Mouse (Mus musculus) hindbrain, embryonic 13.5 days (tissue): ENCODE measurements around the gene Sycp2l. TPM values are rescaled to one million over a fixed set of nuclear protein-coding genes. Genes with fewer than 3 reads are reported as not detected.

Experiments used
- ATAC-seq: fragments of 200-750 bp; cut with Nextera tagmentation; 2 replicates; pipeline ENCODE4 v1.8.0; 2017; ENCODE audit warnings: moderate TSS enrichment; ENCODE audit not compliant: low FRiP score
- H3K27ac ChIP-seq: fragments of 300-500 bp; sonication (generic); 2 replicates; pipeline ENCODE4 v1.5.1; 2015; ENCODE audit warnings: inconsistent platforms, mild to moderate bottlenecking, moderate library complexity
- H3K27me3 ChIP-seq: fragments of 300-500 bp; sonication (generic); 2 replicates; pipeline ENCODE4 v1.6.1; 2015; ENCODE audit warnings: mild to moderate bottlenecking, inconsistent platforms
- H3K36me3 ChIP-seq: fragments of 300-500 bp; sonication (generic); 2 replicates; pipeline ENCODE4 v1.6.1; 2015; ENCODE audit warnings: mild to moderate bottlenecking, inconsistent platforms
- H3K4me1 ChIP-seq: fragments of 300-500 bp; sonication (generic); replicated peaks from 2 replicates; pipeline ENCODE4 v1.6.1; 2015; ENCODE audit warnings: inconsistent platforms
- H3K4me2 ChIP-seq: fragments of 300-500 bp; sonication (generic); 2 replicates; pipeline ENCODE4 v1.6.1; 2015; ENCODE audit warnings: inconsistent platforms, mild to moderate bottlenecking, moderate library complexity
- H3K4me3 ChIP-seq: fragments of 300-500 bp; sonication (generic); 2 replicates; pipeline ENCODE4 v1.5.1; 2015; ENCODE audit warnings: mild to moderate bottlenecking, inconsistent platforms
- H3K9ac ChIP-seq: fragments of 300-500 bp; sonication (generic); 2 replicates; pipeline ENCODE4 v1.6.1; 2015; ENCODE audit warnings: mild to moderate bottlenecking, inconsistent platforms
- H3K9me3 ChIP-seq: fragments of 300-500 bp; sonication (generic); 2 replicates; pipeline ENCODE4 v1.6.1; 2016; ENCODE audit warnings: inconsistent platforms
- WGBS: fragments of 180-500 bp; shearing (Covaris S2); methylation state at CpG from one replicate; pipeline ENCODE4 v1.1.7; 2015; 5-methylcytosine and 5-hydroxymethylcytosine counted together
- polyA plus RNA-seq: library from polyadenylated mRNA; unstranded; fragments of >200 nt; fragmentation: Nextera tagmentation; extraction: Ambion mirVana; gene quantifications from 2 replicates; pipeline ENCODE4 v1.2.1, GENCODE M21; 2015

Sycp2l gene
- polyA plus RNA-seq, 1 experiment from 2014 or later, result not detected

- Histone ChIP-seq H3K4me1 (peaks cover 4% of the 10 kb centered on the region; the same call in 1 of the 2 replicates), H3K36me3 (no peaks in the 10 kb centered on the region), H3K4me2 (no peak overlapping the region), H3K9ac (no peak overlapping the region), H3K27ac (no peak overlapping the region), H3K27me3 (no peaks in the 10 kb centered on the region), H3K9me3 (no peaks in the 10 kb centered on the region), H3K4me3 (no peak overlapping the region)
- no peak for ATAC-seq
- 79% methylated on average over 10 of the region's 10 CpGs for WGBS
Observed at GRCm38 (mm10) chr13:41094160-41094559, 19.9 kb upstream of the Sycp2l start.

DNA sequence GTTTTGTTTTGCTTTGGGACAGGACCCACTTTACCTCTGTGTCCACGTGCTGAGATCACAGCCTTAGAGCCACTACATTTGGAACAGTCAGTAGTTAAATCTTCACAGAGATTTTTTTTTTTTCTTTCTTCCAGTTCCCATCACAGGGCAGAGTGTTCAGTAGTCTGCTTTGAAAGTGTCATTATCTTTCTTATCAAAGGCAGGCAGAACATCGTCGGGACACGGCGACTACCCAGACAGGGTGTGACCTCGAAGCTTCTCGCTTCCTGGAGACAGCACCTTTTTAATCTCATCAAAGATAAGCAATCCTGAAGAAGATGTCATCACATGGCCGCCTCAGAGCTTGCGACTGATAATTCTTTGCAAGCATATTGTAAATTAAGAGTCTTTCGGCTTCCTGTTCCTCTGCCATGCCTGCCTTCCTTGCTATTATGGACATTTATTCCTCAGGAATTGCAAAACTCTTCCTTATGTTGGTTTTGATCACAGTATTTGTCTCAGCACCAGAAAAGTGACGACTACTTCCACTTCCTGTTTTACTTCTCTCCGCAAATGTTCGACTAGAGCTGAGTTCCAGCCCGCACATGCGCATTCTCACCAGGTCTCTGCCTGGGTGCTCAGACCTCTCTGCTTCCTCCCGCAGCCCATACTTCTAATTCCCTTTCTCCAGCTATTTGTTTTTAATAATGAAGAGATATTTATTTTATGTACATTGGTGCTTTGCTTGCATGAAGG is 16.6 kb upstream of the Sycp2l start:
- Histone ChIP-seq H3K4me2 (no peak overlapping the region), H3K9ac (no peak overlapping the region), H3K4me1 (no peaks in the 10 kb centered on the region), H3K27ac (no peak overlapping the region), H3K27me3 (no peaks in the 10 kb centered on the region), H3K36me3 (no peaks in the 10 kb centered on the region), H3K9me3 (no peaks in the 10 kb centered on the region), H3K4me3 (no peak overlapping the region)
- WGBS, result 87% methylated on average over 16 of the region's 16 CpGs
- no peak for ATAC-seq

- H3K4me1 ChIP-seq, result no peaks in the 10 kb centered on the region
- no peak overlapping the region for H3K9ac ChIP-seq
- ATAC-seq, result no peak
- no peak overlapping the region for H3K27ac ChIP-seq
- H3K9me3 ChIP-seq, result no peaks in the 10 kb centered on the region
- H3K4me2 ChIP-seq, result no peak overlapping the region
- no peaks in the 10 kb centered on the region for H3K27me3 ChIP-seq
- no peaks in the 10 kb centered on the region for H3K36me3 ChIP-seq
- WGBS, result 88% methylated on average over 15 of the region's 15 CpGs
- no peak overlapping the region for H3K4me3 ChIP-seq
Observed at GRCm38 (mm10) chr13:41098325-41098724, 15.8 kb upstream of the Sycp2l start.

GRCm38 (mm10) chr13:41100031-41100430 is 14.1 kb upstream of the Sycp2l start:
- ATAC-seq, result no peak
- H3K4me3 ChIP-seq, result no peak overlapping the region
- H3K4me2 ChIP-seq, result no peak overlapping the region
- H3K9ac ChIP-seq, result no peak overlapping the region
- H3K4me1 ChIP-seq, result no peaks in the 10 kb centered on the region
- no peaks in the 10 kb centered on the region for H3K9me3 ChIP-seq
- H3K27me3 ChIP-seq, result no peaks in the 10 kb centered on the region
- 93% methylated on average over 2 of the region's 2 CpGs for WGBS
- H3K36me3 ChIP-seq, result no peaks in the 10 kb centered on the region
- no peak overlapping the region for H3K27ac ChIP-seq

- Histone ChIP-seq H3K27ac (no peak overlapping the region), H3K9ac (no peak overlapping the region), H3K4me1 (no peaks in the 10 kb centered on the region), H3K9me3 (no peaks in the 10 kb centered on the region), H3K4me2 (no peak overlapping the region), H3K36me3 (no peaks in the 10 kb centered on the region), H3K27me3 (no peaks in the 10 kb centered on the region), H3K4me3 (no peak overlapping the region)
- 73% methylated on average over 12 of the region's 12 CpGs for WGBS
- no peak for ATAC-seq
Observed at GRCm38 (mm10) chr13:41103841-41104525, 10.1 kb upstream of the Sycp2l start.

DNA sequence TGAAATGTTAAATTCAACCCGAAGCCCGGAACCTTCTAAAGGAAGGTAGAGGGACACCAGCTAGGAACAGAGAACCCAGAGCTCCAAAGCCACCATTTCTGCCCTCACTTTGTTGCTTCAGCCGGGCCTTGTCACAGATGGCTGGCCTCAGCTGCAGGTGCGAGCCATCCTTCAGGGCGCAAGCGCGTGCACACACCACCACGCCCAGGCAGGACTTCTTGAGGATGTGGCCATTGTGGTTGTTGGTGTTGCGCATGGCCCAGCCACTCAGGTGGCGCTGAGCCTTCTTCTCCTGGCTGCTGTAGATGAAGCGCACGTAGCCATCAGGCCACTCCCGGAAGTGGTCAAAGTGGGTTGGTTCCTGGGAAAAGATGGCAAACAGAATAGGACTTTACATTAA is 8.6 kb upstream of the Sycp2l start:
- H3K27me3 ChIP-seq, result no peaks in the 10 kb centered on the region
- no peak overlapping the region for H3K27ac ChIP-seq
- H3K4me2 ChIP-seq, result no peak overlapping the region
- H3K4me1 ChIP-seq, result no peaks in the 10 kb centered on the region
- H3K9me3 ChIP-seq, result no peaks in the 10 kb centered on the region
- no peak overlapping the region for H3K4me3 ChIP-seq
- H3K36me3 ChIP-seq, result no peaks in the 10 kb centered on the region
- 96% methylated on average over 13 of the region's 13 CpGs for WGBS
- H3K9ac ChIP-seq, result no peak overlapping the region
- ATAC-seq, result no peak

DNA sequence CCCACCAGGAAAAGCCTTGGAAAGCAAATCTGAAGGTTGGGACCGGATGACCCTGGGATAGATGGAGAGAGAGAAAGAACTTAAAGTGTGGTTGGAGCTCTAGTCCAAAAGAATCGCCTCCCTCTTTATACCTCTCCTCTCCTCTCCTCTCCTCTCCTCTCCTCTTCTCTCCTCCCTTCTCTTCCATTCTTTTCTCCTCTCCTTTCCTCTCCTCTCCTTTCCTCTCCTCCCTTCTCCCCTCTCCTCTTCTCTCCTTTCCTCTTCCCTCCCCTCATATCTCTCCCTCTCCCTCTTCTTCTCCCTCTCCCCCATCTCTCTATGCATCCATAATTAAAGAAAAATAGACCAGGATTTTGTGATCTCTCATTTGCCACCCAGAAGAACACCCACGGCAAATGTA is 3.2 kb upstream of the Sycp2l start, which contains the start of gene Gcm2:
Gene Gcm2, minus strand, starts transcription at position 101 of the 400 bp plus-strand sequence.
- no peak for ATAC-seq
- H3K9ac ChIP-seq, result no peak within 1 kb of the TSS
- H3K27ac ChIP-seq, result no peak within 1 kb of the TSS
- H3K4me3 ChIP-seq, result no peak within 1 kb of the TSS
- 84% methylated on average over 3 of the region's 3 CpGs for WGBS
- no peaks in the 10 kb centered on the region for H3K9me3 ChIP-seq
- H3K4me1 ChIP-seq, result no peaks in the 10 kb centered on the region
- no peak within 1 kb of the TSS for H3K4me2 ChIP-seq
- H3K27me3 ChIP-seq, result peaks cover 23% of the 10 kb centered on the region
- H3K36me3 ChIP-seq, result no peaks in the 10 kb centered on the region

- H3K9ac ChIP-seq, result no peak overlapping the region
- H3K9me3 ChIP-seq, result no peaks in the 10 kb centered on the region
- no peaks in the 10 kb centered on the region for H3K36me3 ChIP-seq
- 50% methylated on average over 9 of the region's 9 CpGs for WGBS
- H3K4me3 ChIP-seq, result no peak overlapping the region
- H3K27me3 ChIP-seq, result peaks cover 12% of the 10 kb centered on the region
- no peaks in the 10 kb centered on the region for H3K4me1 ChIP-seq
- H3K27ac ChIP-seq, result no peak overlapping the region
- H3K4me2 ChIP-seq, result no peak overlapping the region
- ATAC-seq, result no peak
Observed at GRCm38 (mm10) chr13:41119152-41119945, 5.2 kb downstream of the Sycp2l start.

DNA sequence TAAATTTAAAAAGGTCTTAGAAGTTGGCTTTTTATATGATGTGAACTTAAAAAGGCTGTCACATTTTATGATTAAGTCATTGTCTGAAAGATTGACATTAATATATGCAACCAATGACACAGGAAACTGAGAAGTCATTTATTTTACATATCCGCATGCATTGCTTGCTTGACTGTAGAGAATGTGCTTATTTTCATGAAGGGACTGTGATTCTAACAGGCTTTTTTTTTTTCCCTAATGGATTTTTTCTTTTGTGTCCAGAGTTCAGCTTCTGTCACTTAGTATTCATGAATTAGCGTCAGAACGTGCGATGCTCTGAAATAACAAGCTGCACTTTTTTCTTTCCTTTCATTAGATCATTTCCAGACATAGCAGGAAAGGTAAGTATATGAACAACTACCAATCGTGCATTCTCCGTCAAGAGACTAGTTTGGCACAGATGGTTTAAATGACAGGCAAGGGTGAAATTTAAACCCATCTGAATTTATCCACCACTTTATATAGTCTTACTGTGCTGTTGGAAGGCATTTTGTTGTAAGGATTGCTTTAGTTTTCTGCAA is 9.6 kb downstream of the Sycp2l start:
- Histone ChIP-seq H3K27me3 (no peaks in the 10 kb centered on the region), H3K4me3 (no peak overlapping the region), H3K4me2 (no peak overlapping the region), H3K4me1 (no peaks in the 10 kb centered on the region), H3K36me3 (no peaks in the 10 kb centered on the region), H3K9ac (no peak overlapping the region), H3K9me3 (no peaks in the 10 kb centered on the region), H3K27ac (no peak overlapping the region)
- 68% methylated on average over 6 of the region's 6 CpGs for WGBS
- no peak for ATAC-seq

GRCm38 (mm10) chr13:41128326-41128725 is 14.2 kb downstream of the Sycp2l start:
- WGBS, result 90% methylated on average over 8 of the region's 8 CpGs
- no peak overlapping the region for H3K4me2 ChIP-seq
- H3K27me3 ChIP-seq, result no peaks in the 10 kb centered on the region
- ATAC-seq, result no peak
- no peaks in the 10 kb centered on the region for H3K4me1 ChIP-seq
- H3K36me3 ChIP-seq, result no peaks in the 10 kb centered on the region
- H3K27ac ChIP-seq, result no peak overlapping the region
- H3K9ac ChIP-seq, result no peak overlapping the region
- no peaks in the 10 kb centered on the region for H3K9me3 ChIP-seq
- no peak overlapping the region for H3K4me3 ChIP-seq

DNA sequence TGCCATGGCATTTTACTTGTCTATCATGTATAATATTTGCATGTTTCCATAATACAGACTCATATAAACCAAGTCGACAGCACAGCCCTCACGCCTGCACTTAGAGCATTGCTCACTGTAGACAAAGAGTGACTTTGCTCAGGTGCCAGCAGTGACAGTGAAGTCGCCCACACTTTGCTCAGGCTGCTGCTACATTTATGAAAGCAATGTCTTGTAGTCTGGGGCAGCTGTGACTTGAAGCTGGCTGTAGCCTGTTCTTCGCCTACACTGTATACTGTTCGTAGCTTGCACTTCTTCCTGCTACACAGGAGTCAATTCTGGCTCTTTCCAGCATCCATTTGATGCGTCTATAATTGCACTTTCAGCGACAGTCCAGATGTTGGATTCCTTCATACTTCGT is 15.0 kb downstream of the Sycp2l start:
- Histone ChIP-seq H3K27ac (no peak overlapping the region), H3K9ac (no peak overlapping the region), H3K27me3 (no peaks in the 10 kb centered on the region), H3K9me3 (no peaks in the 10 kb centered on the region), H3K4me2 (no peak overlapping the region), H3K36me3 (no peaks in the 10 kb centered on the region), H3K4me3 (no peak overlapping the region), H3K4me1 (no peaks in the 10 kb centered on the region)
- no peak for ATAC-seq
- 90% methylated on average over 8 of the region's 8 CpGs for whole genome bisulfite sequencing

DNA sequence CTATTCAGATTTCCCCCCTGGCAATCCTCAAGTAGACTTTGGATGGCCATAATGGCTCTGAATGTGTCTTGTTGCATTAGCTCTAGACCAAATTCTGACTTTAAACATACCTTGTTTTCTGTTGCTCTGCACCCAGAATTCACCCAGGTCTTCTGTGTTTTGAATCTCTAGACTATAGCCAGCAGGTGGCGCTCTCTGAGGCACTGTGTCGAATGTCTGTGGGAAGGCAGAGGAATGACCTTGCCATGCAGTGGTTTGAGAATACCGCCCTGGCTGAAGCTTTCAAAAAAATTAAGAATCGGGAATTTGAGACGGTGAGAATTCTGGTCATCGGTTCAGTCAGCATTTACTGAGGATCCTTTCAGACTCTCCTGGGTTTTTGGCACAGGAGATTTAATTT is 20.8 kb downstream of the Sycp2l start:
- Histone ChIP-seq H3K4me2 (no peak overlapping the region), H3K4me1 (no peaks in the 10 kb centered on the region), H3K27ac (no peak overlapping the region), H3K27me3 (no peaks in the 10 kb centered on the region), H3K4me3 (no peak overlapping the region), H3K36me3 (no peaks in the 10 kb centered on the region), H3K9me3 (no peaks in the 10 kb centered on the region), H3K9ac (no peak overlapping the region)
- no peak for ATAC-seq
- 9% methylated on average over 6 of the region's 6 CpGs for WGBS
